Mouse (Mus musculus) intestine, embryonic 15.5 days (tissue): Measurements from ENCODE around the gene Traf6. TPM values are rescaled to one million over a fixed set of nuclear protein-coding genes. Genes with fewer than 3 reads are reported as not detected.
"Not testable (repeated sequence)": the region's sequence is repeated elsewhere in the genome, so short reads cannot be mapped to it uniquely, and the experiment has no call there.

Source experiments
- ATAC-seq: fragments of 200-750 bp; cut with Nextera tagmentation; 2 replicates; pipeline ENCODE4 v1.8.0; 2017; ENCODE audit warnings: moderate TSS enrichment, moderate library complexity
- H3K27ac ChIP-seq: fragments of 300-500 bp; sonication (generic); 2 replicates; pipeline ENCODE4 v1.5.1; 2015; ENCODE audit warnings: mild to moderate bottlenecking, inconsistent platforms
- H3K27me3 ChIP-seq: fragments of 300-500 bp; sonication (generic); replicated peaks from 2 replicates; pipeline ENCODE4 v1.6.1; 2015; ENCODE audit warnings: inconsistent platforms
- H3K36me3 ChIP-seq: fragments of 300-500 bp; sonication (generic); 2 replicates; pipeline ENCODE4 v1.6.1; 2015; ENCODE audit warnings: inconsistent platforms
- H3K4me1 ChIP-seq: fragments of 300-500 bp; sonication (generic); replicated peaks from 2 replicates; pipeline ENCODE4 v1.6.1; 2015; ENCODE audit warnings: inconsistent platforms
- H3K4me2 ChIP-seq: fragments of 300-500 bp; sonication (generic); replicated peaks from 2 replicates; pipeline ENCODE4 v1.6.1; 2015; ENCODE audit warnings: mild to moderate bottlenecking, inconsistent platforms
- H3K4me3 ChIP-seq: fragments of 300-500 bp; sonication (generic); replicated peaks from 2 replicates; pipeline ENCODE4 v1.5.1; 2015; ENCODE audit warnings: inconsistent platforms
- H3K9ac ChIP-seq: fragments of 300-500 bp; sonication (generic); 2 replicates; pipeline ENCODE4 v1.6.1; 2015; ENCODE audit warnings: inconsistent platforms
- H3K9me3 ChIP-seq: fragments of 300-500 bp; sonication (generic); 2 replicates; pipeline ENCODE4 v1.6.1; 2016; ENCODE audit warnings: inconsistent platforms
- WGBS: fragments of 180-500 bp; shearing (Covaris S2); methylation state at CpG from one replicate; pipeline ENCODE4 v1.1.7; 2015; 5-methylcytosine and 5-hydroxymethylcytosine counted together
- polyA plus RNA-seq: library from polyadenylated mRNA; unstranded; fragments of >200 nt; fragmentation: Nextera tagmentation; extraction: Ambion mirVana; gene quantifications from 2 replicates; pipeline ENCODE4 v1.2.1, GENCODE M21; 2015

Gene Traf6
- polyA plus RNA-seq, 1 experiment from 2014 or later, result 9.2 TPM

GRCm38 (mm10) chr2:101741653-101742052 is 63.4 kb downstream of the Traf6 start:
- Histone ChIP-seq H3K27ac (no peak overlapping the region), H3K36me3 (no peaks in the 10 kb centered on the region), H3K4me2 (no peak overlapping the region), H3K9me3 (no peaks in the 10 kb centered on the region), H3K4me1 (no peaks in the 10 kb centered on the region), H3K9ac (no peak overlapping the region), H3K4me3 (no peak overlapping the region), H3K27me3 (no peaks in the 10 kb centered on the region)
- WGBS, result 55% methylated on average over 8 of the region's 8 CpGs
- ATAC-seq, result 0 out of 2 replicates have a peak, but pooled peaks have one; percentile 34

GRCm38 (mm10) chr2:101742072-101742860 is 64.0 kb downstream of the Traf6 start:
- Histone ChIP-seq H3K36me3 (no peaks in the 10 kb centered on the region), H3K27ac (no peak overlapping the region), H3K4me2 (no peak overlapping the region), H3K27me3 (no peaks in the 10 kb centered on the region), H3K9ac (no peak overlapping the region), H3K4me1 (no peaks in the 10 kb centered on the region), H3K9me3 (no peaks in the 10 kb centered on the region), H3K4me3 (no peak overlapping the region)
- 72% methylated on average over 7 of the region's 7 CpGs for WGBS
- ATAC-seq, result no peak

- not testable (repeated sequence) for H3K4me3 ChIP-seq, H3K9ac ChIP-seq, H3K9me3 ChIP-seq, H3K4me2 ChIP-seq, H3K27me3 ChIP-seq, H3K4me1 ChIP-seq, ATAC-seq, H3K27ac ChIP-seq, H3K36me3 ChIP-seq
- WGBS, result 91% methylated on average over 2 of the region's 2 CpGs
These were observed 67.4 kb downstream of the Traf6 start for GRCm38 (mm10) chr2:101745656-101746055.

GRCm38 (mm10) chr2:101746537-101746936 is 68.3 kb downstream of the Traf6 start:
- Histone ChIP-seq H3K4me2 (no peak overlapping the region), H3K4me3 (no peak overlapping the region), H3K27ac (no peak overlapping the region), H3K4me1 (no peaks in the 10 kb centered on the region), H3K9me3 (no peaks in the 10 kb centered on the region), H3K27me3 (no peaks in the 10 kb centered on the region), H3K9ac (no peak overlapping the region), H3K36me3 (no peaks in the 10 kb centered on the region)
- ATAC-seq, result no peak
- 95% methylated on average over 7 of the region's 7 CpGs for WGBS

Other genes with a start within 250 kb of the Traf6 start
- 0.08 and 0.09 TPM in 2 replicates for gene Rag2, start 53.7 kb upstream of the Traf6 start, polyA plus RNA-seq
- 0.03 TPM in 1 of 2 replicates, not detected in the other for gene Rag1, start 28.9 kb upstream of the Traf6 start, polyA plus RNA-seq
- gene B230118H07Rik, start 28.9 kb upstream of the Traf6 start, polyA plus RNA-seq, result 52.0 and 57.2 TPM in 2 replicates
- gene Prr5l, start 204.6 kb downstream of the Traf6 start, polyA plus RNA-seq, result 16.5 and 16.9 TPM in 2 replicates
- 65.5 and 68.2 TPM in 2 replicates for gene Commd9, start 207.8 kb downstream of the Traf6 start, polyA plus RNA-seq